Mouse (Mus musculus): ENCODE results near the gene Ntn1.
A peak's percentile ranks its signal among the peaks of the same experiment; 100 is the strongest.

The Ntn1 gene

DNA sequence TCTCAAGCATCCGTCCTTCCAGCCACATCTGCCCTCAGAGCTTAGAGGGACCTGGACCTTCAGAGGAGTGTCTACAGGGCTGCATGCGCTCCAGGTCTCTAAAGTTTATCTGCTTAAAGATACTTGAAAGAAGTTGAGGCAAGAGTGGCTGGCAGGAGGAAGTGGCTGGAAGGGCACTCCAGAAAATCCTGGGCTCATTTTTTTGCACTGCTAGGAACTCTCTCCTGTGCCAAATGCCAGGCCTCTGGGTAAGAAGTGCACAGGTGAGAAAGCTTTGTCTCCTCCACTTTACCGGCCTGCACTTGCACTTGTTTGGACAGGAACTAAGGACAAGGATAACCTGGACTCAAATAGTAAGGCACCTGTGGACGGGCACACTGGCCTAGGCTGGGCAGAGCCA, 232.2 kb downstream of the Ntn1 start:
- no peak for DNase-seq

DNA sequence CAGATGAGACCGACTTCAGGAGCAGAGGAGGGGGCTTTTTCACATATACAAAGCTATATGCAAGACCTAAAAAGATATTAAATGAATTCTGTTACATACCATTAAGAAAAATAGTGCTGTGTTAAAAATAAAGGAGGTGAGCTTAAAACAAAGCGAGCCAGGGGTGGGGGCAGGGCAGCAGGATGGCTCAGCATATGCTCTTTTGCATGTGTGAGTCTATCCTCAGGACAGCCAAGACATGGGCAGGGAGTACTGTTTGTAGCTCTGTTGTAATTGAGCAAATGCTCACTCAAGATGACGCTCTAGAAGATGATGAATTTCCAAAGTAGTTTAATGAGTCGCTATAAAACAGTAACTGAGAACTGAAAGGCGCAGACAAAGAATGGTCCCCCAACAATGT, 236.2 kb downstream of the Ntn1 start:
- DNase-seq: peak; percentile 31

DNA sequence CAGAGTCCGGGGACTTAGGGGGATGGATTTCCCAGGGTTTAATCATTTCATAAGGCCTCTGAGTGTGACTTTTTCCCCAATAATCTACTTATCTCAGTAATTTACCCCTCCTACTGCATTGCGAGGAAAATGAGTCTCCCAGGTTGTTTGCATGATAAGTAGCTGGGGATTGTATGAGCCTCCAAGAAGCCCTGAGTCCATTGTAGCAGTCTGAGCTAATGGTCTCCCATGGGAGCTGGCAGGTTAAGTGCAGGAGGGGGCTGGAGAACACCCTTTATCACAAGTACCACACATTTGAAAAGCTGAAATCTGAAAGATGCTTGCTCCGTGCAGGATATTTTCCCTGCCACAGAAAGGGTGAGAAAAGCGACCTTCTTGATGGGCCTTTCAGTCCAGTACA, 240.8 kb downstream of the Ntn1 start:
- no peak for DNase-seq

Measured in layer of hippocampus, adult 9-11 months (tissue).